Mouse (Mus musculus) midbrain, embryonic 13.5 days (tissue): ENCODE measurements around the gene Nipa2. TPM values are rescaled to one million over a fixed set of nuclear protein-coding genes. Genes with fewer than 3 reads are reported as not detected.
A peak's percentile ranks its signal among the peaks of the same experiment; 100 is the strongest.
"Not testable (repeated sequence)": the region's sequence is repeated elsewhere in the genome, so short reads cannot be mapped to it uniquely, and the experiment has no call there.

Source experiments
- ATAC-seq: fragments of 200-750 bp; cut with Nextera tagmentation; 2 replicates; pipeline ENCODE4 v1.8.0; 2017; ENCODE audit warnings: mild to moderate bottlenecking, moderate TSS enrichment, moderate library complexity
- H3K27ac ChIP-seq: fragments of 300-500 bp; sonication (generic); 2 replicates; pipeline ENCODE4 v1.5.1; 2015; ENCODE audit warnings: inconsistent platforms, mild to moderate bottlenecking, moderate library complexity
- H3K27me3 ChIP-seq: fragments of 300-500 bp; sonication (generic); 2 replicates; pipeline ENCODE4 v1.6.1; 2015; ENCODE audit warnings: mild to moderate bottlenecking, inconsistent platforms
- H3K36me3 ChIP-seq: fragments of 300-500 bp; sonication (generic); 2 replicates; pipeline ENCODE4 v1.6.1; 2015; ENCODE audit warnings: mild to moderate bottlenecking, inconsistent platforms
- H3K4me1 ChIP-seq: fragments of 300-500 bp; sonication (generic); replicated peaks from 2 replicates; pipeline ENCODE4 v1.6.1; 2015; ENCODE audit warnings: inconsistent platforms
- H3K4me2 ChIP-seq: fragments of 300-500 bp; sonication (generic); replicated peaks from 2 replicates; pipeline ENCODE4 v1.6.1; 2015; ENCODE audit warnings: moderate library complexity, mild to moderate bottlenecking, inconsistent platforms
- H3K4me3 ChIP-seq: fragments of 300-500 bp; sonication (generic); replicated peaks from 2 replicates; pipeline ENCODE4 v1.5.1; 2015; ENCODE audit warnings: mild to moderate bottlenecking, inconsistent platforms
- H3K9ac ChIP-seq: fragments of 300-500 bp; sonication (generic); replicated peaks from 2 replicates; pipeline ENCODE4 v1.6.1; 2015; ENCODE audit warnings: mild to moderate bottlenecking, inconsistent platforms
- H3K9me3 ChIP-seq: fragments of 300-500 bp; sonication (generic); 2 replicates; pipeline ENCODE4 v1.6.1; 2016; ENCODE audit warnings: mild to moderate bottlenecking, inconsistent platforms
- WGBS: fragments of 180-500 bp; shearing (Covaris S2); methylation state at CpG from one replicate; pipeline ENCODE4 v1.1.7; 2015; 5-methylcytosine and 5-hydroxymethylcytosine counted together
- polyA plus RNA-seq: library from polyadenylated mRNA; unstranded; fragments of >200 nt; fragmentation: Nextera tagmentation; extraction: Ambion mirVana; gene quantifications from 2 replicates; pipeline ENCODE4 v1.2.1, GENCODE M21; 2015

Gene Nipa2
- polyA plus RNA-seq, 1 experiment from 2014 or later: 33.2 TPM

DNA sequence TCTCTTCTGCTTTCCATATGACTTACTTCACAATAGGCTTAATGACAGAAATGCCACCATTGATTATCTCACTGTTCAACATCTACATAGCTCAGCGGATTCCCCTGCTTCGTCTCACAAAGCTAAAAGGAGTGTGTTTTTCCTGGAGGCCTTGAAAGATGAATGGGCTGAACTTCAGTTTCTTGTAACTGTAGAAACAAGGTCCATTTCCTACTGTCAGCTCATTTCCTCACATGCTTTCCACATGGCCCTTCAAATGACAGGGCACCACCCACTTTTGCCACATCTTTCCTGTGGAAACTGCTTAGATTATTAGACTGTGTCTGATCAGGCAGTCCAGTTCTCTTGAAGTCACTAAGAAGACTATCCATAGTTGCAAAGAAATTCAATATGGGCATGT is 33.6 kb downstream of the Nipa2 start:
- Histone ChIP-seq H3K36me3 (peaks cover 52% of the 10 kb centered on the region), H3K27ac (no peak overlapping the region), H3K4me2 (no peak overlapping the region), H3K9me3 (no peaks in the 10 kb centered on the region), H3K9ac (no peak overlapping the region), H3K4me3 (no peak overlapping the region), H3K27me3 (no peaks in the 10 kb centered on the region), H3K4me1 (no peaks in the 10 kb centered on the region)
- ATAC-seq: no peak
- WGBS: 95% methylated on average over 2 of the region's 2 CpGs

DNA sequence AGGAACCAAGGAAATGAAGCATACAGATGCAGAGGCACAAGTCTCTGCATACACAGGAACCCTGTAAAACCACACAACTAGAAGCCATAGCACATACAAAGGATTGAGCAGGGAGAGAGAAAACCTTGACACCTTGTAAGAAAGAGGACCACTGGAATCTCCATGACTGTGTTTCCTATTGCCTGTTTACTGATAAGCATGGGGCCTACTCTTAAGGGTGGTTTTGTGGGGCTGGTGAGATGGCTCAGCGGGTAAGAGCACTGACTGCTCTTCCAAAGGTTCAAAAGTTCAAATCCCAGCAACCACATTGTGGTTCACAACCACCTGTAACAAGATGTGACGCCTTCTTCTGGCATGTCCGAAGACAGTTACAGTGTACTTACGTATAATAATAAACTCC is 35.0 kb downstream of the Nipa2 start:
- H3K4me3 ChIP-seq: no peak overlapping the region
- H3K9ac ChIP-seq: no peak overlapping the region
- H3K9me3 ChIP-seq: no peaks in the 10 kb centered on the region
- H3K4me1 ChIP-seq: no peaks in the 10 kb centered on the region
- peaks cover 61% of the 10 kb centered on the region for H3K36me3 ChIP-seq
- 96% methylated on average over 4 of the region's 4 CpGs for WGBS
- H3K4me2 ChIP-seq: no peak overlapping the region
- no peak for ATAC-seq
- H3K27ac ChIP-seq: no peak overlapping the region
- H3K27me3 ChIP-seq: no peaks in the 10 kb centered on the region

DNA sequence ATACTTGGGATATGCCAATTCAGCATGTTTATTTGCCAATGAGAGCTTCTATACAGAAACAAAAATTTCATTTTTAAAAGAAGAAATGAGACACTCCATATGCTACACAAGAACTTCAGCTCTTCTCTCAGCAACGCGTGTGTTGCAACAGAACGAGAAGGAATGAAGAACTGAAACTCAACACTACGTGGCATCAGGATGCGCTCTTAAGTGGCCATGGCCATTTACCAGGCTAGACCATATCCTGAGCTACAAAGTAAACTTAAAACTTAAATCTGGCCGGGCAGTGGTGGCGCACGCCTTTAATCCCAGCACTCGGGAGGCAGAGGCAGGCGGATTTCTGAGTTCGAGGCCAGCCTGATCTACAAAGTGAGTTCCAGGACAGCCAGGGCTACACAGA is 43.9 kb downstream of the Nipa2 start:
- not testable (repeated sequence) for H3K4me3 ChIP-seq, H3K9ac ChIP-seq, H3K4me2 ChIP-seq, H3K4me1 ChIP-seq, ATAC-seq, H3K27me3 ChIP-seq, H3K9me3 ChIP-seq, H3K27ac ChIP-seq
- 97% methylated on average over 11 of the region's 11 CpGs for WGBS
- H3K36me3 ChIP-seq: peaks cover 90% of the 10 kb centered on the region

DNA sequence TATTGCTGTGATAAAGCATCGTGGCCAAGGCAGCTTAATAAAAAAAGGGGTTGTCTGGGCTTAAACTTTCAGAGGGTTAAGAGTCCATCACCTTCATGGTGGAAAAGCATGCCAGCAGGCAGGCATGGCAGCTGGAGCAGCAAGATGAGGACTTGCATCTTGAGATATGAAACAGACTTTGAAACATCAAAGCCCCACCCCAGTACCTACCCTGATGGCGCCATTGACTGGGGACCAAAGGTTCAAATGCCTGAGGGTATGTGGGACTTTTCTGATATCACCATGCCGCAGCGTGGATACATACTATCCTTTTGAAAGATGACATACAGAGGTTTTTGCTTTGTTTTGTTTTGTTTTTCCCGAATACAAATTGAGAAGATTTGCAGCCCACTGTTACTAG is 50.2 kb downstream of the Nipa2 start:
- Histone ChIP-seq H3K4me3 (no peak overlapping the region), H3K4me1 (no peaks in the 10 kb centered on the region), H3K9ac (no peak overlapping the region), H3K27ac (no peak overlapping the region), H3K4me2 (no peak overlapping the region), H3K9me3 (no peaks in the 10 kb centered on the region), H3K36me3 (peaks cover 78% of the 10 kb centered on the region), H3K27me3 (no peaks in the 10 kb centered on the region)
- ATAC-seq: no peak
- WGBS: 94% methylated on average over 5 of the region's 5 CpGs

DNA sequence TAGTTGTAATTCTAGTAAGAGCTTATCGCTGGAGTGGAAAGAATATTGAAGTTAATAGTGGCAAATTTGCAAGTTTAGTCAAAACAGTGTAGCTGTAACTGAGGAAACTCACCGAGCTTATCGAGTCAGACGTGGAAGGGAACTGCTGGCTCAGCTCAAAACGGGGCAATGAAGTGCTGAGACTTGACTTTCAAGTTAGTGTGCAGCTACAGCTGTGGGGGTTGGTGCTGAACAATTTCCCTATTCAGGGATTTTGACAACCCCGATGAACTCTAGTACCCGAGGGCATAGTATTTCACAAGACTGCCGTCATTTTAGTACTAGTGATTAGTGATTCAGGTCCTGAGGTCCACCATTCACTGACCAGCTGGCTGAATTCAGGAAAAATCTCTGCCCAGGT is 50.9 kb downstream of the Nipa2 start:
- H3K4me1 ChIP-seq: no peaks in the 10 kb centered on the region
- no peak overlapping the region for H3K27ac ChIP-seq
- 91% methylated on average over 8 of the region's 8 CpGs for WGBS
- no peak for ATAC-seq
- no peak overlapping the region for H3K4me3 ChIP-seq
- H3K27me3 ChIP-seq: no peaks in the 10 kb centered on the region
- H3K9me3 ChIP-seq: no peaks in the 10 kb centered on the region
- peaks cover 73% of the 10 kb centered on the region for H3K36me3 ChIP-seq
- H3K9ac ChIP-seq: no peak overlapping the region
- no peak overlapping the region for H3K4me2 ChIP-seq

- Histone ChIP-seq H3K36me3 (peaks cover 75% of the 10 kb centered on the region), H3K27ac (no peak overlapping the region), H3K4me2 (no peak overlapping the region), H3K27me3 (no peaks in the 10 kb centered on the region), H3K4me1 (no peaks in the 10 kb centered on the region), H3K4me3 (no peak overlapping the region), H3K9me3 (no peaks in the 10 kb centered on the region), H3K9ac (no peak overlapping the region)
- ATAC-seq: no peak
- WGBS: 85% methylated on average over 2 of the region's 2 CpGs
These were observed 51.9 kb downstream of the Nipa2 start for GRCm38 (mm10) chr7:55910356-55910755.

- Histone ChIP-seq H3K27me3 (no peaks in the 10 kb centered on the region), H3K9me3 (no peaks in the 10 kb centered on the region), H3K9ac (no peak overlapping the region), H3K4me1 (no peaks in the 10 kb centered on the region), H3K36me3 (peaks cover 74% of the 10 kb centered on the region), H3K4me3 (no peak overlapping the region), H3K4me2 (no peak overlapping the region), H3K27ac (no peak overlapping the region)
- WGBS: 100% methylated on average over 1 of the region's 1 CpGs
- no peak for ATAC-seq
These were observed 52.8 kb downstream of the Nipa2 start for GRCm38 (mm10) chr7:55909519-55909918.

DNA sequence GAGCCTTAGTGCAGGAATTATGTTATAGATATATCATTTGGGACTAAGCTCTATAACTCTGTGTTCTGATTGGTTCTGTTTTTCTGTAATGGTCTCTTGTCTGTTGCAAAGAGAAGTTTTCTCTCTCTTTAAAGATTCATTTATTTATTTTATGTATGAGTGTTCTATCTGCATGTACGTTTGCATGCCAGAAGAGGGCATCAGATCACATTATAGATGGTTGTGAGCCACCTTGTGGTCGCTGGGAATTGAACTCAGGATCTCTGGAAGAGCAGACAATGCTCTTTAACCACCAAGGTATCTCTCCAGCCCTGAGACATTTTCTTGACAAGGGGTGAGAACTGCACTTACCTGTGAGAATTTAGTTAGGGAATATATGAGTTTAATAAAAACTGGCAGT is 56.8 kb downstream of the Nipa2 start:
- Histone ChIP-seq H3K9me3 (no peaks in the 10 kb centered on the region), H3K4me3 (no peak overlapping the region), H3K4me1 (no peaks in the 10 kb centered on the region), H3K36me3 (peaks cover 77% of the 10 kb centered on the region), H3K9ac (no peak overlapping the region), H3K4me2 (no peak overlapping the region), H3K27ac (no peak overlapping the region), H3K27me3 (no peaks in the 10 kb centered on the region)
- ATAC-seq: no peak
- WGBS: 79% methylated on average over 2 of the region's 2 CpGs

- ATAC-seq: no peak
- no peak overlapping the region for H3K4me3 ChIP-seq
- no peaks in the 10 kb centered on the region for H3K27me3 ChIP-seq
- no peak overlapping the region for H3K27ac ChIP-seq
- 85% methylated on average over 5 of the region's 5 CpGs for WGBS
- no peaks in the 10 kb centered on the region for H3K4me1 ChIP-seq
- H3K36me3 ChIP-seq: peaks cover 80% of the 10 kb centered on the region
- no peak overlapping the region for H3K9ac ChIP-seq
- no peak overlapping the region for H3K4me2 ChIP-seq
- no peaks in the 10 kb centered on the region for H3K9me3 ChIP-seq
These were observed 58.5 kb downstream of the Nipa2 start for GRCm38 (mm10) chr7:55903766-55904165.

DNA sequence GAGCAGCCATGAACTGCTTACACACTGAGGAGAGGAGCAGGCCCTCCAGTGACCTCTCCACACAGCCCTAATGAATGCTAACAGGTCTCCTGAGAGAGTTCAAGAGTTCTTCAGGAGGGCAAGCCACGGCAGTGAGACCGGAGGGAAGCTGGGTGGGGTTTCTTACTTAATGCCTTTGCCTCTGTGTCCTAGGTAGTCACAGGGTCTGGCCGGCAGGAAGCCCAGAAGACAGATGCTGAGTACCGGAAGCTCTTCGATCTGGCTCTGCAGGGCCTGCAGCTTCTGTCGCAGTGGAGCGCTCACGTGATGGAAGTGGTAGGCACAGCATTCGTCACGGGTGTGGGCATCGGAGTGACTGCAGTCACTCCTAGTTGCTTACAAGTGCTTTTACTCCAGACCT is 70.5 kb downstream of the Nipa2 start:
- H3K36me3 ChIP-seq: peaks cover 58% of the 10 kb centered on the region
- no peaks in the 10 kb centered on the region for H3K27me3 ChIP-seq
- no peak for ATAC-seq
- H3K27ac ChIP-seq: no peak overlapping the region
- H3K4me3 ChIP-seq: no peak overlapping the region
- WGBS: 84% methylated on average over 11 of the region's 11 CpGs
- H3K4me2 ChIP-seq: no peak overlapping the region
- H3K9ac ChIP-seq: no peak overlapping the region
- no peaks in the 10 kb centered on the region for H3K4me1 ChIP-seq
- H3K9me3 ChIP-seq: no peaks in the 10 kb centered on the region

- no peak overlapping the region for H3K27ac ChIP-seq
- H3K4me1 ChIP-seq: no peaks in the 10 kb centered on the region
- no peak overlapping the region for H3K4me3 ChIP-seq
- H3K4me2 ChIP-seq: no peak overlapping the region
- no peaks in the 10 kb centered on the region for H3K9me3 ChIP-seq
- no peak overlapping the region for H3K9ac ChIP-seq
- no peaks in the 10 kb centered on the region for H3K27me3 ChIP-seq
- H3K36me3 ChIP-seq: peaks cover 48% of the 10 kb centered on the region
- 0 out of 2 replicates have a peak, but pooled peaks have one; percentile 20 for ATAC-seq
These were observed 71.5 kb downstream of the Nipa2 start for GRCm38 (mm10) chr7:55890731-55891130.

DNA sequence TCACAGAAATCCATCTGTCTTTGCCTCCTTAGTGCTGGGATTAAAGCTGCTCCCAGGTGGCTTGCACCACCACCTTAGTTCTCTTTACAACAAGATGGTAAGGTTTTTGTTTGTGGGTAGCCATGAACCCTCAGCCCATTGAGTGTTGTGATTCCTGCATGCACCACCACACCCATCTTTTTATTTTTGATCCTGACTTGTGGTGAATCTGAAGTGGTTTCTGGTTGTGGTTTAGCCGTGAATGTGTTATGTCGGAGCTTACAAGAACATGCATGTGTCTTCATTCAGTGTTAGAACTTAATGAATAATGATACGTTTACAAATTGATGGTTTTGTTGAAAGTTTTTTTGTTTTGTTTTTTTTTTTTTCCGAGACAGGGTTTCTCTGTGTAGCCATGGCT is 72.3 kb downstream of the Nipa2 start:
- no peaks in the 10 kb centered on the region for H3K27me3 ChIP-seq
- WGBS: 91% methylated on average over 4 of the region's 4 CpGs
- no peaks in the 10 kb centered on the region for H3K9me3 ChIP-seq
- H3K36me3 ChIP-seq: peaks cover 45% of the 10 kb centered on the region
- ATAC-seq: no peak
- no peaks in the 10 kb centered on the region for H3K4me1 ChIP-seq
- H3K27ac ChIP-seq: no peak overlapping the region
- H3K4me2 ChIP-seq: no peak overlapping the region
- no peak overlapping the region for H3K9ac ChIP-seq
- H3K4me3 ChIP-seq: no peak overlapping the region

GRCm38 (mm10) chr7:55888603-55889002 is 73.7 kb downstream of the Nipa2 start:
- no peak overlapping the region for H3K4me3 ChIP-seq
- H3K9me3 ChIP-seq: no peaks in the 10 kb centered on the region
- H3K4me1 ChIP-seq: no peaks in the 10 kb centered on the region
- H3K4me2 ChIP-seq: no peak overlapping the region
- no peak overlapping the region for H3K27ac ChIP-seq
- no peak overlapping the region for H3K9ac ChIP-seq
- 90% methylated on average over 4 of the region's 4 CpGs for WGBS
- H3K36me3 ChIP-seq: peaks cover 39% of the 10 kb centered on the region
- ATAC-seq: no peak
- no peaks in the 10 kb centered on the region for H3K27me3 ChIP-seq
